Mouse (Mus musculus) testis, postnatal 10 days (tissue): Measurements from ENCODE around the gene Taf1c.
A peak's percentile ranks its signal among the peaks of the same experiment; 100 is the strongest.

ENCODE experiments used
- DNase-seq: peaks from one replicate; pipeline ENCODE4 v3.0.0; 2021; ENCODE audit warnings: low spot score

Taf1c gene

DNA sequence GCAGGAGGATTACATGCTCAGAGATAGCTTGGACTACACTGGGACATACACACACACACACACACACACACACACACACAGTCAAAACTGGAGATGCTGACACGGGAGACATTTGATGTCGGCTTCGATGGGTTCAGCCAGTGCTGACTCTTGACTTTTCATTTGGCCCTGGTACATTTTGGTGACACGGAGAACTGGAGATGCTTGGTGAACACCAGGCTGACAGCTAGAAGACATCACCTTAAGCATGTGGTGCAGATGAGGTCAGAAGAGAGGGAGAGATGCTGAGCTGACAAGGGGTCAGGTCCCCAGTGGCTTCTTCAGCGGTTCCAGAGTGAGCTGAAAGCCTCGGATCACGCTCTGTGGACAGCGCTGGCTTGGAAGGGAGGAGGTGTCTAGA, 18.0 kb upstream of the Taf1c start:
- no peak for DNase-seq

DNA sequence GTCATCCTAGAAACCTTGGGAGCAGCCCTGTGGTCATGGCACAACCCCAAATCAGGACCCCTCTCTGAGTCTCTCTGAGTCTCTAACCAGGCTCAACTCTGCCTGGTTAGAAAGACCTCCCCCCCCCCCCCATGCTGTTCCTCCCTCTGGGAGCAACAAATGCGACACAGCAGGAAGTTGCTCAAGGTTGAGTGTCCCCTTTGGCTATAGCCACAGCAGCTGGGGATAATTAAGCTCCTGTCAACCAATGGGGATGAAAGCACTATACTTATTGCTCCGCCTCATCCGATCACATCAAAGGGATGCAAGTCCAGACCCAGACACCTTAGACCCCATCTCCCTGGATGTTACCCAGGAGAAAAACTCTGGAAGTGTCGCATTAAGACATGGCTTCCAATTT, 17.5 kb upstream of the Taf1c start:
- DNase-seq = no peak

DNA sequence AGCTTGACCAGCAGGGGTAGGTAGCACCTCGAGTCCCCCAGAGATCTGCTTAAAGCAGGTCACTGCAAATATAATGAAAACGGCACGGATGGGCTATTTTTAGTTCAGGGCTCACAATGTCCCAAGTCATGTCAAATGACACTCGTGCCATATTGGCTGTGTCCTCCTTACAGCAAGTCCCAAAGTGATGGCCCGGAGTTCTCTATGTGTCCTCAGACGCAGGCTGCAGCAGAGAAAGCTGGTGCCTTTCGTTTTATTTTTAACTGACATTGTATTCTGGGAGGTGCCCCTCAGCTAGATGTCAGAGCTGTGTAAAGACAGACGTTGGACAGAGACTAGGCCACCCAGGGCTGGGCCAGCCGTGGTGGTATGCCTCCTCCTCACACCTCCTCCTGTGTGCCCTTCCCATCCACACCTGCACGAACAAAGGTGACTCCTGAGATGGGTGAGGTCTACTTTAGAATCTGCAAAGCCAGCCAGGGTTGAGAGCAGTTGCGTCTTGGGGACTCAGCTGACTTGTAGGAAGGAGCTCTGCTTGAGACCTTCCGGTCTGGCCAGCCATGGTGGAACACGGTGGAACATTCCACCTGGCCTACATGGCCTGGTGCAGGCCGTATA, 15.9 kb upstream of the Taf1c start:
- no peak for DNase-seq

DNA sequence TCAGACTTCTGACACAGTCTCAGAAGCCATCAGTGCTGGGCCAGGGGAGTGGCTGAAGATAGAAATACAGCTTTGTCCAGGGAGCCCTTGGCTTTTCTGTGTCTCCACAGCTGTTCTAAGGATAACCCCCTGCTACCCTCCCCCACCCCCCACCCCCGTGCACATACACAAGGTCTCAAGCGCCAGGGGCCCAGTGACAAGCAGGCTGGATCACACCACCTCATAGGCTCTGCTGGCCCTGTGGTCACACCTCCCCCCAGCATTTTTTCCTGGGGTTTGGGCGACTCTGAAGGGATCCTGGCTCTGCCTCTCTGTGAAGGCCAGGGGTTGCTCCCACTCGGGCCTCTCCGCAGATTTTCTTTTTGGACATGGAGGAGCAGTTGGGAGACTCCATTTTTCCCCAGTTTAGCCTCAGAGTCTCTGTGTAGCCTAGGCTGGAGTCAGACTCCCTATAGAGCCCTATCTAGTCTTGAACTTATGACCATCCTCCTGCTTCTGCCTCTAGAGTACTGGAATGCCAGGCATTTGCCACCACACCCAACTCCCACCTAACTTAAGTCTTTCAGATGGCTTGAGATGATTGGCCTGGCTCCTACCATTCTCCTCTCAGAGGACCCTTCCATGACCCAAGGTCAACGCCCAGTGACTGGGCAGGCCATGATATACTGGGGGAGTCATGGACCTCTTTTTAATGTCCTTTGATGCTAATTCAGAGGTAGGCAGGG, 15.3 kb upstream of the Taf1c start:
- DNase-seq = no peak

DNA sequence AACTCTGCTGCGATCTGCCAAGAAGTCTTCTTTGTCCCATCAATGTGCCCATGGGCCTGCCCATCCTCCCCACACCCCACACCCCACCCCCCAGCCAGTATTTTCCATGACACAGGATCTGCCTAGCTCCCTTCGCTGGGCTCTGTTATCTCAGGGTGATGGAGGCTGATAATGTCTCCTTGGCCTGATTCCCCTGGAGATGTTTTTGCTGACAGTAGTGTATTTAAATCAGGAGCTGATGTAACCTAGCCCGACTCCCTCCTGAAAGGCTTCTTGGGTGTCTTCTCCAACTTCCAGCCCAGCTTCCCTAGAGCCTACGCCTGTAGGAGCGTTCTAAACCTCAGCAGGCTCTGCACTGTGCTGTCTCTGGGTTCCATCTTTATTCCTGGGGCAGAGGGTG, 13.9 kb upstream of the Taf1c start:
- DNase-seq = no peak

DNA sequence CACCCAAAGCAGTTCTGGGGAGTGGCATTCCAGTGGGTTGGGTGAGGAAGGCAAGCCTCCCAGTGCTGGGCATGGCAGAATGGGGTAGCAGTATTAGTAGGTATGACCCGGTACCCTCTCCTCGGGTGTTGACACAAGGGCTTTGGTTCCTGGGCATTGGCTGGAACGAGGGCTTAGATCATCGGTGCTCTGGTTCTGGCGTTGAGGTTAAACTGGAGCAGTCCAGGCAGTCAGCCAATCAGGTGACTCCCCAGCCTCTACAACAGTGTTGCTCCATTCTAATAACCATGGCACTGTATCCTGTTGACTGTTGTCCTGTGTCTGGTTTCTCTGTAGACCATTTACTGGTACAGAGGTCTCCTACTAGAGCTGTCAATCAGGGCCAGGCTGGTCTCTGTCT, 12.6 kb upstream of the Taf1c start:
- no peak for DNase-seq

DNA sequence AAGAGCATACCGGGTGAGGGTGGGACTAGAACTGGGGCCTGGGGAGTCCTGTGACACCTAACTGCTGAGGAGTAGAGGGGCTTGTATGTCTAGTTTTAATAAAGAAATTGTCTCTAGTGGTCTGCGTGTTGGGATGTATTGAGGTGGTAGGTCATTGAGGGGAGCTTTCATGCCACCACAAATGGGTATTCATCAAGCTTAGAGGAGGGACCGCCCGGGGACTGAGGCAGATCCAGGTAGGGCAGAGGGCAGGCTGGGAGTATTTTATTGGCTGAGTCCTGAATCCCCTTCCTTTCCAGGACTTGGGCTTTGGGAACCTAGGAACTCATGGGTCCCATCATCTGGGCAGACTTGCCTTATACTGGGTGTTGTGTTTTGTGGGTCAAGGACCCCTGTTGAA, 11.8 kb upstream of the Taf1c start:
- DNase-seq = no peak

DNA sequence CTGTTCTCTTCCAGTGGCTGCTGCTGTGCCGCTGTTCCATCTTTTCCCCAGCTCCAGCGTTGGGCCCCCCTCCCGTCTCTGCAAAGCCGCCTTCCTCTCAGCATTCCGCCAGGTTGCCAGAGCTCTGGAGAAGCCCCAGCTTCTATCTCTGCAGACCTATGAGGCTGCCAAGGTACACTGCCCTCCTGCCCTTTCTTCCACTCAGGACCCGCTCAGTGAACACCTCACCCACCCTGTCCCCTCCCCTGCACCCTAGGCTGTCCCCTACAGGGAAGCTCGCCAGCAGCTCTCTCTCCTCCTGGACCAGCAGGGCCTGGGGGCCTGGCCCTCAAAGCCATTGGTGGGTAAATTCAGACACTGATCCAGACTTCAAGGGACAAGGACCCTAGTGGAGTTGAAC, 11.3 kb upstream of the Taf1c start:
- no peak for DNase-seq

DNA sequence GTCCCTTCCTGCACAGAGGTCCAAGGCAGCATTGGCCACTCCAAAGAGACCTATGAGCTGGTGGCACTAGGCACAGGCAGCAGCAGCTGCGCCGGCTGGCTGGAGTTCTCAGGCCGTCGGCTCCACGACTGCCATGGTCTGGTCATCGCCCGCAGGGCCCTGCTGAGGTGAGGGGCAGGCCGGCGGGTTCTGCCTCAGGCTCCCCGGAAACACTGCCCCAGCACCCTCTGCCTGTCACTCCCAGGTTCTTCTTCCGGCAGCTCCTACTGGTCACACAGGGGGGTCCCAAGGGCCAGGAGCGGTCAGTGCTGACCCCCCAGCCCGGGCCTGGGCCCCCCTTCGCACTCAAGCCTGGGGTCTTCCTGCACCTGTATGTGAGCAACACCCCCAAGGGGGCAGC, 10.1 kb upstream of the Taf1c start:
- no peak for DNase-seq

DNA sequence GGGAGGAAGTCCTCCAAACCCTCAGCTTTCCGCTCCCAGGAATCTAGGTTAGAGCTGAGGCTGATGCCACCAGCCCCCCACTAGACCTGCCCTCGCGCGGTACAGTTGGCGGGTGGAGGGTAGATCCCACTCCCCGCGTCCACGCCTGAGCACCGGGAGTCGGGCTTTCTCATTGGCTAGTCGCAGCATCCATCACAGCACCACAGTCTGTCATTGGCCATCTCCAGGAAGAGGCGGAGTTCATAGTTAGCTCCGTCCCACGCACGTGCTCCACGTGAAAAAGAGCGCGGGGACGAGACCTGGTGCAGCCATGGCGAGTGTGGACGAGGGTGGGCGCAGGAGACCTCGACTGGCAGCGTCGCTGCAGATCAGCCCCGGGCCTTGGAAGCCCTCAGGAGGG, 7.4 kb upstream of the Taf1c start, which contains the start of gene Adad2:
Gene Adad2 (plus strand): TSS at position 277 of the 400 bp plus-strand sequence.
- DNase-seq = no peak

DNA sequence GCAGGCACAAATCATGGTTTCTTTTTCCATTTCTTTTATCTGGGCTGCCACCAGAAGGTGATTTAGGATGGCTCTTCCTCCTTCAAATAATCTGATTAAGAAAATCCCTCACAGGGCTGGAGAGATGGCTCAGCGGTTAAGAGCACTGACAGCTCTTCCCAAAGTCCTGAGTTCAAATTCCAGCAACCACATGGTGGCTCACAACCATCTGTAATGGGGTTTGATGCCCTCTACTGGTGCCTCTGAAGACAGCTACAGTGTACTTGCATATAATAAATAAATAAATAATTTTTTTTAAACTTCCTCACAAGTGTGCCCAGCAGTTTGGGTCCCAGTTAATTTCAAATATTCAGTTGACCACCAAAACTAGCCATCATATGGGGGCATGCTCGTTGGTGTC, 1.2 kb upstream of the Taf1c start:
- DNase-seq = no peak

DNA sequence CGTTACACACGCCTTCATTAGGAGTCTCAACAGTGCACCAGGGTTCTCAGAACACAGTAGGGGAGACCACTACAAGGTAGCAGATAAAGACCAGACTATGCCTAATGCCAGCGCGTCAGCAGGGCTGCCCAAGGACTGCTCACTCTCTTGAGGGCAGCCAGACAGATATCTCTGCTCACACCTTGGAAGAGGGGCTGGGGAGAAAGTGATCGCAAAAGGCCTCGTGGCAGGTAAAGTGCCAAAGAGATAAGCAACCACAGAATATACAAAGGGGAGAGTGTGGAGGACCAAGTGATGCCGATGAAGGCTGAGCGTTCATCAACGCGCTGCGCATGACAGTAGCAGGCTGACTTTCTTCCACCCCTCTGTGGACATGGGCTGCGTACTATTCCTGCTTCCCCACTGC, 621 bp downstream of the Taf1c start:
- no peak for DNase-seq

DNA sequence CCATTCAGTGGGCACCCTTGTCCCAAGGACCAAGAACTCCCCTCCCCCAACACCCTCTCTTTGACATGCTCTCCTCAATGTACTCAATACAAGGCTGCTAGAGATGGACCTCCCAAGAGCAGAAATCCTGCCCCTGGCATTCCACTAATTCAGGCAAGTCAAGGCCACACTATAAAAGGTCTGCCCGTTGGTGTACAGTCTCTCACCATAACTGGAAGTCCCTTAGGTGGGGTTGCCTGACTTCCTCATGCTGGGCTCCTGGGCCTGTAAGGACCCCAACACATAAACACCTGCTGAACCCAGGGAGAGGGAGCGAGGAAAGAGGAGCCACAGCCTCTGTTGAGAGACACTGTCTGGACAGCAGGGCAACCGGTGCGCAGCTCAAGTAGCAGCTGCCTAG, 1.3 kb downstream of the Taf1c start:
- DNase-seq = no peak

DNA sequence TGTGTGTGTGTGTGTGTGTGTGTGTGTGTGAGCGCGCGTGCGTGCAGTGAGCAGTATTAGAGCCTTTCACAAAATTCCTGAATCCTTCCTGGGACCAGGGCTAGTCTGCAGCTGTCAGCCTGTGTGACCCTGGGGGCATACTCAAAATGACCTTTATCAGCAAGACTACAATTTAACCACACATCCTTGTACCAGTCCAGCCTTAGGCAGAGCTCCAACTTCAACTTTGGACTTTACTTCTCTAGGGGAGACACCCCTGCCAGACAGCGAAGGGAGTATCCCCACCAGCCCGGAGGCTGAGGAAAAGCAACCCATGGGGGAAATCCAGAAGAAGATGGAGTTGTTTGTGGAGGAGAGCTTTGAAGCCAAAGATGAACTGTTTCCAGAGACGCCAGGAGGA, 13.6 kb downstream of the Taf1c start:
- DNase-seq = no peak

DNA sequence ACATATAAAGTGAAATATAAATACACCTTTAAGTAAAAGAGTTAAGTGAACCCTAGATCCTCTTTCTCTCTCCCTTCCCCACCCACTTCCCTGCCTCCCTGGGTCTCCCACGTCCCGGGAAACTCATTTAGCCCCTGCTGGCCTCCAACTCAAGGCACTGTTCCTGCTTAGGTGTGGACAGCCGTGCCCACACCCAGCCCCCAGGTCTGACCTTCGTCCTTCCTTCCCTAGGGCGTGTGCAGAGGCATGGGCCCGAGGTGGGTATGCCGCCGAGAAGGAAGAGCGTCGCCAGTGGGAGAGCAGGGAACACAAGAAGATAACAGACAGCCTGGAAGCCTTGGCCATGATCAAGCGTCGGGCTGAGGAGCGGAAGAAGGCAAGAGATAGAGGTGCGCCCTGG, 14.7 kb downstream of the Taf1c start:
- DNase-seq = no peak

DNA sequence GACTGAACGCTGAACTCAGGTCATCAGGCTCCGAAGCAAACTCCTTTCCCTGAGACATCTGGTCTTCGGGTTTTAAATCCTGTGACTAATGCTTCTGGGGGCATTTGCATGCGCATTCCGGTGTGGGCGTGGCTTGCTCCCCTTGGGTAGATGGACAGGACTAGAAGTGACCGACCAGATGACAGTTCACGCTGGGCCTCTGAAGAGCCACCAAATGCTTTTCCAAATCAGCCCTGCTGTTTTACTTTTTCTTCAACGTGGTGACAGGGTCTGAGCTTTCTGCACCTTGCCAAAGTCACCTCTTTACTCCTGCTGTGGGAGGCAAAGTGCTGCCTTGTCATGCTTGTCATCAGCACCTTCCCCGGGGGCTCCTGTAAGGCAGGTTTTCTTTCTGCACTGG, 16.2 kb downstream of the Taf1c start:
- peak; percentile 56 for DNase-seq

DNA sequence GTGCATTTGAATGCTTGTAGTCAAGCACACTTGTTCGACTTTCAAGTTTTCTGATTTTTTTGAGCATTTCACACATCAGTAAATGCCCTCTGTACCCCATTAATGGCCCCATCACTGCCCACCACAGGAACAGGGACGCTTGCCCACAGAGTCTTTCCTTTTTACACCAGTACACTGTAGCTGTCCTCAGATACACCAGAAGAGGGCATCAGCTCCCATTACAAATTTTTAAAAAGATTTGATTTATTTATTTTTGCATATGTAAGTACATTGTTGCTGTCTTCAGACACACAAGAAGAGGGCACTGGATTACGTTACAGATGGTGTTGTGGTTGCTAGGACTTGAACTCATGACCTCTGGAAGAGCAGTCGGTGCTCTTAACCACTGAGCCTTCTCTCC, 16.7 kb downstream of the Taf1c start:
- no peak for DNase-seq

DNA sequence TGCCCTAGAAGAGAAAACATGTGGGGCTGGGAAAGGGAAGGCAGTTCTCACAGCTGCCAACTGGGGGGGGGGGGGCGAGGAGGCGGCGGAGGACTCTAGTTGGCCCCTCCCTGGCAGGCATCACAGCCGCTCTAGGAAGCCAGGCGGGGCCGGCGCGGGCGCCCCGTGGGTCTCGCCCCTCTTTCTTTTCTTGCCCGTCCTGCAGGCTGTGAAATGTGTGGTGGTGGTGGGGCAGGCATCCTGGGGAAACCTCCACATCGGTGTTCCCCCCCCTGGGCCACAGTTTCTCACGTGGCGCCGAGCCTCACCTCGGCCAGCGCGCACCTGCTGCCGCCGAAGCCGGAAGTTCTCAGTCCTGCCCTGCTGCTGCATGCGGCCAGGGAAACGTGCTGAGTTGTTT, 19.1 kb downstream of the Taf1c start:
- no peak for DNase-seq

DNA sequence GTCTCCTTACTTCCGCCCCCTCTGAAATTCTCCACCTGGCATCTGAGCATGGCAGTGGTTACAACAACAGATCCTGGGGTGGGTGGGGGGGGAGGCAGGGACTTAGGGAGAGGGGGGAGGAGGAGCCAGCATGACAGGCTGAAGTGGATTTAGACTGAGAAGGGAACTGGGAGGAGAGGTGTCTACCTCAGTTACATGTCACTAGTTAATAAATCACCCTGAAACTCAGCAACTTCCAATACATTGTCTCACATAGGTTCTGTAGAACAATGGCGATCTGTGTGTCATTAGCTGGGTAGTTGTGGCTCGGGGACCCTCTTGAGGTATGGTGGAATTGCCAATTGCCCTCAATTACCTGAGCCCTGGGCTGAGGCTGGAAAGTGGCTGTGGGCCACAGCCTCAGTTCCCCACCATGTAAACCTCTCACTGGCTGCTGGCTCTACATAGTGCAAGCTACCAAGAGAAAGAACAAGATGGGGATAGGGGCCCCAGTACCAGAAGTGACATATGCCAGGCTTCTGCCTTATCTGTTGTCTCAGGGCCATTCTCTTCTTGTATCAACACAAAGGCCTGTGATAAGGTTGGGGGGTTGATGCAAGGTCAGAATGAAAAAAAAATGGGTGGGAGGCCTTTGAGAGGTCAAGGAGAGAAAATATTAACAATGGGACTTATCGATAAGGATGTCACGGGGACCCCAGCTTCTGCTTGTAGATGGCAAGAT, 24.4 kb downstream of the Taf1c start:
- no peak for DNase-seq

DNA sequence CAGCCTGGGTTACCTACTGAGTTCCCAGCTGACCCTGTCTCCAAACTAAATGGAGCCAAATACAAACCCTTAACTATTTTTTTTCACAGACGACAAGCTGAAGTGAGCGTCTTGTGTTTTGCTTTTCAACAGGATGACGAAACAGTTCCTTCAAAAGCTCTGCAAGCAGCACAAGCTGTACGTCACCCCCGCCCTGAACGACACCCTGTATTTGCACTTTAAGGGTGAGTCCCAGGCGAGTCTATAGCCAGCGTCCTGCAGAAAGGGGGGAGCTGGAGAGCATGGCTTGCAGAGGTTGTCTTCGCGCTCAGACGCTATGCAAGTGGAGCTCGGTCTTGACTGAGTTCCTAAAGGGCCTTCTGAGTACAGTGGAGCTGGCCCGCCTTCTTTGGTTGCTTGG, 25.9 kb downstream of the Taf1c start:
- no peak for DNase-seq

DNA sequence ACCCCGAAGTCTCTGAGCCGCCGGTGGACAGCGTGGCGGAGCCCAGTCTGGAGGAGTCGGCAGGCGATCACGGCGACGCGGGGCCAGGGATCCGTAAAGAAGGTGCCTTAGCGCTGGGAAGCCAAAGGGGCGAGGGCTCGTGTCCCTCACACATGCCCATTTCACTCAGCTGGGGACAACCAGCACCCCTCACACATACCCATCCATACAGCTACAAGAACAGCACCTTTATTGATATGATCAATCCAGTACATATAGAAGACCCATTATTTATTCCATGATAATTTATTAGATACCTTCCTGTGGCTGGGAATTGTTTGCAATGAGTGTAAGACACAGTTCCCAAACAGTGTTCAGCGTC, 29.7 kb downstream of the Taf1c start:
- no peak for DNase-seq

DNA sequence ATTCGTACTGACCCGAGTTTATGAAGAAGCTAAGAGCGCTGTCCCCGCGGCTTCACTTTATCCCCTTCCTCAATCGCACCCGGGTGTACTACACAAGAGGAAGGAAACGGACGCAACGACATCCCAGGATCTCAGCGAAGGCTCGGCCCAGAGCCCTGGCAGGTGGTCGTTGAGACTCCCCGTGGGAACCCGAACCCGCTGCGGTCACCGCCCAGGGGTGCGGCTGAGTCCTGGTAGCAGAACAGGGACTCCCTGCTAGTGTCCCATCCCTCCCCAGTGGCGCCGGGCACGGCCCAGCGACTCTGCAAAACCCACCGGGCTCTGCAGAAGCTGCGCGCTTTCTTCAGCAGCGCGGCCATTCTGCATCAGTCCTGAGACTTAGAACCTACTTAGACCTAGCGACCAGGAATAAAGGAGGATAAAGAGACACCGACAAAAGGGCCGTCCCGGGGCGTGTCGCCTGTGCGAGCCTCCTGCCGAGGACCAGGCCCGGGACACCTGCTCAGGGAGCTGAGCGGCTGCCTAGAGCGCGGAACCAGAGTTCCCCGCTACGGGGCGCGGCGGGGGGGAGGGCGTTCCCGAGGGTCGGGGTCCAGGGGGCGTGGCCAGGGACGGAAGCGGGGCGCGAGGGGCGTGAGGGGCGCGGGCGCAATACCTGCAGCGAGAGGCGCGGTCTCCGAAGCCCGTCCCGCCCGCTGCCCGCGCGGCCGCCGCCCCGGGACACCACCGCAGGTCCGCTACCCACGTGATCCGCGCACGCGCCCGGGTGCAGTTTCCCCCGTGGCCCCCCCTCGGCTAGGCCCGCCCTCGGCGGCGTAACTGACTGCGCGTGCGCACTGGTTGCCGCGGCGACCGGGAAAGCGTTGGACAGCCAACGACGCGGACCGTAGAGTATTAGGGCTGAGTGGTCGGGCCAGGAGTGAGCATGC, 30.3 kb downstream of the Taf1c start, which contains the start of the genes Hsdl1 and Dnaaf1:
Gene Hsdl1 (minus strand): TSS at position 747 of the 929 bp plus-strand sequence.
Gene Dnaaf1 (plus strand): TSS at position 799 of the 929 bp plus-strand sequence.
- peak; percentile 99 for DNase-seq
